Mouse (Mus musculus): Measurements from ENCODE around the gene Kansl2.

GRCm38 (mm10) chr15:98504514-98504913, 29.6 kb downstream of the Kansl2 start:
- no peak for TF ChIP-seq POLR2A (IDR thresholded peaks at IDR 0.05; ENCODE audit: extremely low read depth, insufficient read depth, low read length)
- peak; percentile 68 for TF ChIP-seq CTCF (IDR thresholded peaks at IDR 0.05; ENCODE audit: extremely low read depth, insufficient read depth, low read length)
